Mouse (Mus musculus) lung, postnatal 0 days (tissue): ENCODE measurements around the gene 4931422A03Rik. TPM values are rescaled to one million over a fixed set of nuclear protein-coding genes. Genes with fewer than 3 reads are reported as not detected.
"Not testable (repeated sequence)": the region's sequence is repeated elsewhere in the genome, so short reads cannot be mapped to it uniquely, and the experiment has no call there.

Experiments used
- ATAC-seq: fragments of 200-750 bp; cut with Nextera tagmentation; 2 replicates; pipeline ENCODE4 v1.8.0; 2017; ENCODE audit warnings: moderate library complexity
- DNase-seq: peaks from one replicate; pipeline ENCODE4 v3.0.0-alpha.2; 2016; ENCODE audit warnings: low spot score
- H3K27ac ChIP-seq: fragments of 300-500 bp; sonication (generic); 2 replicates; pipeline ENCODE4 v1.5.1; 2014; ENCODE audit warnings: antibody characterized with exemption, mild to moderate bottlenecking, low read length, mixed read lengths
- H3K27me3 ChIP-seq: fragments of 300-500 bp; sonication (generic); replicated peaks from 2 replicates; pipeline ENCODE4 v1.6.1; 2014; ENCODE audit warnings: low read length, mixed read lengths; ENCODE audit not compliant: insufficient read depth
- H3K36me3 ChIP-seq: fragments of 300-500 bp; sonication (generic); 2 replicates; pipeline ENCODE4 v1.6.1; 2014; ENCODE audit warnings: low read length, mixed read lengths; ENCODE audit not compliant: insufficient read depth
- H3K4me1 ChIP-seq: fragments of 300-500 bp; sonication (generic); 2 replicates; pipeline ENCODE4 v1.6.1; 2014; ENCODE audit warnings: antibody characterized with exemption, low read depth, low read length, mixed read lengths; ENCODE audit not compliant: insufficient read depth
- H3K4me2 ChIP-seq: fragments of 300-500 bp; sonication (generic); replicated peaks from 2 replicates; pipeline ENCODE4 v1.6.1; 2014; ENCODE audit warnings: low read depth, mild to moderate bottlenecking, low read length, moderate library complexity, mixed read lengths
- H3K4me3 ChIP-seq: fragments of 300-500 bp; sonication (generic); 2 replicates; pipeline ENCODE4 v1.5.1; 2014; ENCODE audit warnings: low read depth, low read length
- H3K9ac ChIP-seq: fragments of 300-500 bp; sonication (generic); replicated peaks from 2 replicates; pipeline ENCODE4 v1.6.1; 2014; ENCODE audit warnings: low read depth, mild to moderate bottlenecking
- H3K9me3 ChIP-seq: fragments of 300-500 bp; sonication (generic); 2 replicates; pipeline ENCODE4 v1.6.1; 2016; ENCODE audit warnings: low read length, mixed read lengths
- CTCF ChIP-seq: IDR thresholded peaks from 2 replicates; pipeline ENCODE4 v1.5.1; 2016; ENCODE audit warnings: antibody characterized with exemption, mild to moderate bottlenecking
- EP300 ChIP-seq: IDR thresholded peaks from 2 replicates; pipeline ENCODE4 v1.6.1; 2016; ENCODE audit warnings: antibody characterized with exemption, mild to moderate bottlenecking, control low read depth
- WGBS: fragments of 180-500 bp; shearing (Covaris S2); extraction: QIAGEN DNeasy Blood & Tissue Kit; methylation state at CpG from one replicate; pipeline ENCODE4 v1.1.7; 2014; 5-methylcytosine and 5-hydroxymethylcytosine counted together
- polyA plus RNA-seq: library from polyadenylated mRNA; unstranded; fragments of >200 nt; fragmentation: Nextera tagmentation; extraction: Ambion mirVana; gene quantifications from 2 replicates; pipeline ENCODE4 v1.2.1, GENCODE M21; 2015

4931422A03Rik gene
- polyA plus RNA-seq, 1 experiment from 2014 or later = 1.4 TPM

DNA sequence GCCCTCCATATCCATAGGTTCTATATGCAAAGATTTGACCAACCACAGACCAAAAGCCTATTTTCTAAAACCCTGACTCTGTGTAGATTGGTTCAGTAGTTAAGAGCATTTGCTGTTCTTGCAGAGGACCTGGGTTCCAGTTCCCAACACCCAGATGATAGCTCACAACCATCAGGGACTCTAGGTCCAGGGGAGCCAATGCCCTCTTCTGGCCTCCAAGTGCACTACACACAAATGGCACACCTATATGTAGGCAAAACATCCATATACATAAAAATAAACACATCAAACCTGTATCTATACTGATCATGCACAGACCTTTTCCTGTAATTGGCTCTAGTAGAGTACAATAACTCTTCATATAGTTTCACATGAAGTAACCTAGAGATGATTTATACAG is 36.9 kb downstream of the 4931422A03Rik start:
- Histone ChIP-seq H3K36me3 (no peaks in the 10 kb centered on the region), H3K9ac (no peak overlapping the region), H3K9me3 (no peaks in the 10 kb centered on the region), H3K27ac (no peak overlapping the region), H3K4me1 (no peaks in the 10 kb centered on the region), H3K4me3 (no peak overlapping the region), H3K27me3 (no peaks in the 10 kb centered on the region), H3K4me2 (no peak overlapping the region)
- TF ChIP-seq CTCF (no peak), EP300 (no peak)
- ATAC-seq = no peak
- no peak for DNase-seq

DNA sequence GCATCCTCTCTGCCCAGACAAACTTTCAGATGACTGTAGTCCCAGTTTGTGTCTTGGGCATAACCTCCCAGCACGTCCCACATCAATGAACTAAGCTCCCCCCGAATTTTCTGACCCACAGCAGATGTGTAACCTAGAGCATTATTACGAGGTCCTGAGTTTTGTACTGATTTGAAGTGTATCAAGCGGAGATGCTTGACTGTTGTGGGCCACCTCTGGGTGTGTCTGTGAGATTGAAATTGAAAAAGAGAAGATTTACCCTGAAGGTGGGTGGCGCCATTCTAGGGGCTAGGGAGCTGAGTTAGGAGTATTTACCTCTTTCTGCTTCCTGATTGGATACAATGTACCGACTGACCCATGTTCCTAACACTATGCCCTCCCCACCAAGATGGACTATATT is 38.4 kb downstream of the 4931422A03Rik start:
- no peak for DNase-seq
- Histone ChIP-seq H3K4me2 (no peak overlapping the region), H3K4me3 (no peak overlapping the region), H3K9ac (no peak overlapping the region), H3K9me3 (no peaks in the 10 kb centered on the region), H3K27ac (no peak overlapping the region), H3K27me3 (no peaks in the 10 kb centered on the region), H3K4me1 (no peaks in the 10 kb centered on the region), H3K36me3 (no peaks in the 10 kb centered on the region)
- TF ChIP-seq EP300 (no peak), CTCF (no peak)
- 81% methylated on average over 6 of the region's 6 CpGs for WGBS
- no peak for ATAC-seq

DNA sequence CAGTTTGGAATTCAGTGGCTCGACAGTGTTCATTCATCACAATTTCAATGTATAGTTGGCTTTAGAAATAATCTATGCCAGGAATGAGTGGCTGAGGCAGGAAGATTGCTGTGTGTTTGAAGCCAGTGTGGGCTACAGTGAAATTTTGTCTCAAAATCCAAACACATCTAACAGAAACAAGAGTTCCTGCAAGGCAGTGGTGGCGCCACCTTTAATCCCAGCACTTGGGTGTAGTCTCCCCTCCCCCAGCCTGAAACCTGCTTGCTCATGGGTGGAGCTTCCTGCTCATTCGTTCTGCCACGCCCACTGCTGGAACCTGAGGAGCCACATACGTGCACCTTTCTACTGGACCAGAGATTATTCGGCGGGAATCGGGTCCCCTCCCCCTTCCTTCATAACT is 40.6 kb downstream of the 4931422A03Rik start:
- not testable (repeated sequence) for H3K4me1 ChIP-seq, H3K4me2 ChIP-seq, H3K27me3 ChIP-seq, H3K4me3 ChIP-seq, H3K9ac ChIP-seq, DNase-seq, H3K27ac ChIP-seq, ATAC-seq, H3K9me3 ChIP-seq, H3K36me3 ChIP-seq
- WGBS = 52% methylated on average over 4 of the region's 8 CpGs

DNA sequence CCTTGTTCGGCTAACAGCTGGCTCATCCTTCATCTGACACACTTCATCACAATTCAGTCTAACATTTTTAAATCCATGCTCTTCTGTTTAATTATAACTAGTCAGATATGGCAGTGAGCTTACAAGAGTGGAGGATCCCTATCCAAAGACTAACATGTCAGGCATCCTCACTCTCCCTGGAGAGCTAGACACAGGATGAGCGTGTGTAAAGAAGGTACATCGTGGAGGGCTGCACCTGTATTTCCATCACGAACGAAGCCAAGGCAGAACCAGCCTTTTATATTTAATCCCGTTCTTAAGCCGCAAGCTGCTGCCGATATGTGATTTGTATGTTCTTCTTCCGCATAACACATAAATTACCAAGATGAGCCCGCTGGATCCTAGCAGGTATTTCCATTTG is 45.0 kb downstream of the 4931422A03Rik start:
- no peak overlapping the region for H3K4me3 ChIP-seq
- no peak overlapping the region for H3K27ac ChIP-seq
- H3K36me3 ChIP-seq = no peaks in the 10 kb centered on the region
- no peak overlapping the region for H3K9ac ChIP-seq
- WGBS = 89% methylated on average over 10 of the region's 10 CpGs
- no peaks in the 10 kb centered on the region for H3K4me1 ChIP-seq
- DNase-seq = no peak
- no peaks in the 10 kb centered on the region for H3K27me3 ChIP-seq
- ATAC-seq = no peak
- no peak overlapping the region for H3K4me2 ChIP-seq
- no peaks in the 10 kb centered on the region for H3K9me3 ChIP-seq
- no peak for TF ChIP-seq EP300
- no peak for TF ChIP-seq CTCF

DNA sequence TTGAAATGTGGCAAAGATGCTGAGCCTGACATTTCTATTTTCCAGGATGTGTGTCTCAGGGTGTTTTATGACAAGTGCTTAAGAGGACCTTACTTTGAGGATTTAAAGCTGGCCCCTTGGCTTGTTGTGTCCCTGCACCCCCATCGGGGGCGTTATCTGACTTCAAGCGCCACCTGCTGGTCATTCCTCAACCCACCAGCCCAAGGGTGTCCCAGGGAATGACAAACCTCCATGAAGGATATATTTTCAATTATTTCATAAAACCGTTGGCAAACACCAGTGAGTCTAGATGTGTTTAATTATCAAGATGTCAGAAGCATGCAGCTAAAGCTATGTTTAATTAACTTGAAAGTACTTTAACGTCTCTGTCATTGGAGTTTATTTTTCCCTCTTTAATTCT is 45.9 kb downstream of the 4931422A03Rik start:
- Histone ChIP-seq H3K4me2 (no peak overlapping the region), H3K36me3 (no peaks in the 10 kb centered on the region), H3K27ac (no peak overlapping the region), H3K9ac (no peak overlapping the region), H3K4me3 (no peak overlapping the region), H3K27me3 (no peaks in the 10 kb centered on the region), H3K4me1 (no peaks in the 10 kb centered on the region), H3K9me3 (no peaks in the 10 kb centered on the region)
- 5% methylated on average over 5 of the region's 5 CpGs for WGBS
- ATAC-seq (peak; percentile 70), DNase-seq (peak; percentile 79)
- TF ChIP-seq EP300 = no peak
- TF ChIP-seq CTCF = peak; percentile 92

DNA sequence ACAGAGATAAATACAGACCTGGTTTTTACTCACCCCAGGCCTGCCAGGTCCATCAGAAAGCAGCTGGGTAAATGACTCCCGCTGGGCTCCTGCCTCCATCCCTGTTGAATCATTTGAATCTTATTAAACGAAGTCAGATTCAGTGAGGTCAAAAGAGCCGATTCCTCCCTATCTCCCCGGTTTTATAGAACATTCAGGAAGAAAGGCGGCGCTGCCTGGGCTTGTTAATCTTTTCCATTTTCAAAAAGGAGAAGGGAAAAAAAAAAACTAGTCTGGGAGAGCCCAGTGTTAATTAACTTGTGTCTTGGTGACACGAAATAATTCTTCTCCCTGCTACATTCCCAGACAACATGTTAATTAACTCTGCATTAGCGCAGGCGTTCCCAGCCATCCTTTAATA is 50.4 kb downstream of the 4931422A03Rik start:
- Histone ChIP-seq H3K9ac (no peak overlapping the region), H3K27me3 (no peaks in the 10 kb centered on the region), H3K9me3 (no peaks in the 10 kb centered on the region), H3K4me2 (no peak overlapping the region), H3K4me1 (no peaks in the 10 kb centered on the region), H3K36me3 (no peaks in the 10 kb centered on the region), H3K27ac (no peak overlapping the region), H3K4me3 (no peak overlapping the region)
- DNase-seq (no peak), ATAC-seq (no peak)
- WGBS = 64% methylated on average over 9 of the region's 9 CpGs
- TF ChIP-seq EP300 = no peak
- TF ChIP-seq CTCF = no peak

DNA sequence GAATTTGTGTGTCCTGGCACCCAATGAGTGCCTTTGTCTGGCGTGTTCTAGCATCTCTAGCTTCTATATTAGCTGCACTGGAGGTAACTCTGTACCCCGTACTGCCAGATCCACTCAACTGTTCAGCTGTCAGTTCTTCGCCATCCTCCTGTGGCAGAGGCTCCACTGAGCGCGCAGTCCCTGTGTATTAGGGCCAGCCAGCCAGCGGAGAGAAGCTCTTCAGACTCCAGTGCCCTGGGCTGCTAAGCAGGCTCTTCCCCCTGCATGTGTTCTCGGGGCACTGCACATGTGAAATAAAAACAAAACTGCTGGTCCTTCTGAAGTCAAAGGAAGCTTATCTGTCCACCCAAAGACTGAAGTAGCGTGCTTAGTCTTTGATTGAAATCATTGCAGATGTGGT is 50.9 kb downstream of the 4931422A03Rik start:
- no peak overlapping the region for H3K9ac ChIP-seq
- 74% methylated on average over 8 of the region's 8 CpGs for WGBS

More for the DNA sequence above, 50.9 kb downstream of the 4931422A03Rik start:
- DNase-seq = no peak
- H3K27ac ChIP-seq = no peak overlapping the region
- H3K9me3 ChIP-seq = no peaks in the 10 kb centered on the region
- ATAC-seq = no peak
- no peaks in the 10 kb centered on the region for H3K27me3 ChIP-seq
- no peak for TF ChIP-seq EP300
- TF ChIP-seq CTCF = no peak
- no peak overlapping the region for H3K4me3 ChIP-seq
- H3K4me1 ChIP-seq = no peaks in the 10 kb centered on the region
- H3K36me3 ChIP-seq = no peaks in the 10 kb centered on the region
- H3K4me2 ChIP-seq = no peak overlapping the region
